Mouse (Mus musculus): ENCODE results near the gene Cars2.
"Not testable (repeated sequence)": the region's sequence is repeated elsewhere in the genome, so short reads cannot be mapped to it uniquely, and the experiment has no call there.

Cars2 gene

GRCm38 (mm10) chr8:11470694-11471093 lies 79.9 kb downstream of the Cars2 start:
- no peak for DNase-seq

GRCm38 (mm10) chr8:11469095-11469494 lies 81.5 kb downstream of the Cars2 start:
- peak; percentile 82 for DNase-seq

- not testable (repeated sequence) for DNase-seq
Measured at GRCm38 (mm10) chr8:11466528-11466927, 84.1 kb downstream of the Cars2 start.

GRCm38 (mm10) chr8:11465619-11466018 lies 85.0 kb downstream of the Cars2 start:
- no peak for DNase-seq

GRCm38 (mm10) chr8:11464707-11464964 lies 85.9 kb downstream of the Cars2 start:
- DNase-seq, result no peak
